Mouse (Mus musculus) MEL (cell line): ENCODE measurements at regions not wholly inside any gene's neighbourhood (a gene's known extent, or its start where the extent isn't known, plus 50 kb on each side); places are given as distances from the start of the nearest gene placed in this dataset.

ENCODE experiments used
- EP300 ChIP-seq, 2 experiments: IDR thresholded peaks; 2 replicates each; pipeline ENCODE4 v1.6.1; 2011; ENCODE audit warnings: improper control_type of control experiment in 2 of 2, low read length in 2 of 2, low read depth in 1 of 2, mild to moderate bottlenecking in 1 of 2
- HCFC1 ChIP-seq: IDR thresholded peaks from 2 replicates; pipeline ENCODE4 v1.6.1; 2012; ENCODE audit warnings: low read depth, mild to moderate bottlenecking, inconsistent platforms, low read length, improper control_type of control experiment, moderate library complexity
- JUND ChIP-seq: IDR thresholded peaks from 2 replicates; pipeline ENCODE4 v1.6.1; 2011; ENCODE audit warnings: low read depth, mild to moderate bottlenecking, improper control_type of control experiment, low read length
- MAFK ChIP-seq: IDR thresholded peaks from 2 replicates; pipeline ENCODE4 v1.6.1; 2011; ENCODE audit warnings: low read depth, mild to moderate bottlenecking, low read length, improper control_type of control experiment, borderline replicate concordance
- POLR2A ChIP-seq, 2 experiments: IDR thresholded peaks; 2 replicates each; pipeline ENCODE4 v1.6.1; 2011 to 2012; ENCODE audit warnings: low read length in 2 of 2, mild to moderate bottlenecking in 2 of 2, control low read depth in 1 of 2, improper control_type of control experiment in 1 of 2, low read depth in 1 of 2, moderate library complexity in 1 of 2; ENCODE audit not compliant: control insufficient read depth in 1 of 2, insufficient read depth in 1 of 2, poor library complexity in 1 of 2
- POLR2AphosphoS2 ChIP-seq: IDR thresholded peaks from 2 replicates; pipeline ENCODE4 v1.6.1; 2011; ENCODE audit warnings: low read length, improper control_type of control experiment
- SIN3A ChIP-seq: IDR thresholded peaks from 2 replicates; pipeline ENCODE4 v1.6.1; 2012; ENCODE audit warnings: low read length, improper control_type of control experiment, inconsistent platforms
- TCF12 ChIP-seq: IDR thresholded peaks from 2 replicates; pipeline ENCODE4 v1.6.1; 2014; ENCODE audit warnings: low read depth, mild to moderate bottlenecking, inconsistent platforms, low read length, improper control_type of control experiment, moderate library complexity

DNA sequence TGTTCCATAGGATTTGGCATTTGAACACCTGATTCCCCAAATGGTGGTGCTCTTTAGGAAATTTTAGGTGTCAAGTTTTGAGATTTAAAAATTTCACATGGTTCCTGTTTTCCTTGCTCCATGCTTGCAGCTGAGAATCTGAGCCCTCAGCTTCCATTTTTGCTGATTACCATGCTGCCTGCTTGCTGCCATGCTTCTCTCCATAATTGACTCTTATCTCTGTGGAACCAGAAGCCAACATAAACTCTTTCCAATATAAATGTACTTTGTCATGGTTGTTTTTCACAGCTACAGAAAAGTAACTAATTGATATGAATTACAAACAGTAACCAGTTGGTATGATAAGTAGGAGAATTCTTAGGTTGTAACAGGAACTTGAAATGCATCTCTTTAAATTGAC is 1044.0 kb downstream of the Pla2g4a start:
- TF ChIP-seq TCF12 (peak; percentile 21; the same call in 1 of the 2 replicates), EP300 (IDR thresholded peaks at IDR 0.05; ENCODE audit: low read depth in 1 of 2, low read length in 2 of 2) (peak; percentile 53 to 56; a peak in 3 of 4 replicates), POLR2AphosphoS2 (no peak), HCFC1 (no peak), JUND (no peak), POLR2A (IDR thresholded peaks at IDR 0.05; ENCODE audit: control insufficient read depth in 1 of 2, insufficient read depth in 1 of 2, low read depth in 1 of 2, low read length in 2 of 2, poor library complexity in 1 of 2) (no peak), SIN3A (no peak), MAFK (no peak)
